Mouse (Mus musculus) stomach, embryonic 14.5 days (tissue): Measurements from ENCODE around the gene Ergic1. TPM values are rescaled to one million over a fixed set of nuclear protein-coding genes. Genes with fewer than 3 reads are reported as not detected.

Source experiments
- ATAC-seq: fragments of 200-750 bp; cut with Nextera tagmentation; 2 replicates; pipeline ENCODE4 v1.8.0; 2017; ENCODE audit warnings: low read depth, moderate TSS enrichment; ENCODE audit not compliant: insufficient number of reproducible peaks, insufficient read depth, low FRiP score
- H3K27ac ChIP-seq: fragments of 300-500 bp; sonication (generic); 2 replicates; pipeline ENCODE4 v1.5.1; 2014; ENCODE audit warnings: mild to moderate bottlenecking, low read length, moderate library complexity, mixed read lengths
- H3K27me3 ChIP-seq: fragments of 300-500 bp; sonication (generic); 2 replicates; pipeline ENCODE4 v1.6.1; 2014; ENCODE audit warnings: low read length, control low read depth, mixed read lengths; ENCODE audit not compliant: control insufficient read depth, insufficient read depth
- H3K36me3 ChIP-seq: fragments of 300-500 bp; sonication (generic); 2 replicates; pipeline ENCODE4 v1.6.1; 2014; ENCODE audit warnings: mild to moderate bottlenecking, control low read depth, low read length, moderate library complexity, mixed read lengths; ENCODE audit not compliant: control insufficient read depth, insufficient read depth
- H3K4me1 ChIP-seq: fragments of 300-500 bp; sonication (generic); 2 replicates; pipeline ENCODE4 v1.6.1; 2014; ENCODE audit warnings: low read length, control low read depth, mixed read lengths; ENCODE audit not compliant: control insufficient read depth, insufficient read depth
- H3K4me2 ChIP-seq: fragments of 300-500 bp; sonication (generic); replicated peaks from 2 replicates; pipeline ENCODE4 v1.6.1; 2014; ENCODE audit warnings: low read depth, low read length, control low read depth
- H3K4me3 ChIP-seq: fragments of 300-500 bp; sonication (generic); 2 replicates; pipeline ENCODE4 v1.5.1; 2014; ENCODE audit warnings: low read depth, low read length, control low read depth
- H3K9ac ChIP-seq: fragments of 300-500 bp; sonication (generic); replicated peaks from 2 replicates; pipeline ENCODE4 v1.6.1; 2014; ENCODE audit warnings: low read depth, mild to moderate bottlenecking, control low read depth, low read length, moderate library complexity, mixed read lengths
- H3K9me3 ChIP-seq: fragments of 300-500 bp; sonication (generic); 2 replicates; pipeline ENCODE4 v1.6.1; 2016; ENCODE audit warnings: low read depth, low read length, control low read depth; ENCODE audit not compliant: control insufficient read depth
- WGBS: fragments of 180-500 bp; shearing (Covaris S2); extraction: QIAGEN DNeasy Blood & Tissue Kit; methylation state at CpG from one replicate; pipeline ENCODE4 v1.1.7; 2014; 5-methylcytosine and 5-hydroxymethylcytosine counted together
- microRNA-seq: library from miRNA; unstranded; fragments of <30 nt; microRNA quantifications from one replicate; pipeline ENCODE4, GENCODE M21; 2016
- polyA plus RNA-seq: library from polyadenylated mRNA; unstranded; fragments of >200 nt; fragmentation: Nextera tagmentation; extraction: Ambion mirVana; gene quantifications from 2 replicates; pipeline ENCODE4 v1.2.1, GENCODE M21; 2014

Ergic1 gene
- polyA plus RNA-seq, 1 experiment from 2014 or later = 133 TPM

- Histone ChIP-seq H3K27ac (no peak overlapping the region), H3K27me3 (no peaks in the 10 kb centered on the region), H3K9me3 (no peaks in the 10 kb centered on the region), H3K36me3 (no peaks in the 10 kb centered on the region), H3K4me1 (peaks cover 10% of the 10 kb centered on the region; the same call in 1 of the 2 replicates), H3K4me2 (no peak overlapping the region), H3K4me3 (no peak overlapping the region), H3K9ac (no peak overlapping the region)
- ATAC-seq = no peak
- 57% methylated on average over 11 of the region's 11 CpGs for WGBS
Measured at GRCm38 (mm10) chr17:26705463-26706359, 144.4 kb downstream of the Ergic1 start.

Small RNAs within 50 kb of the gene (microRNA-seq; reads per million reads assigned to microRNA genes)
- not detected for gene Gm22420

Other genes with a start within 250 kb of the Ergic1 start
- 5.0 and 6.0 TPM in 2 replicates for gene Neurl1b, start 146.7 kb upstream of the Ergic1 start, polyA plus RNA-seq
- gene Dusp1, start 639 bp downstream of the Ergic1 start, polyA plus RNA-seq = 16.2 and 21.0 TPM in 2 replicates
- 179 and 183 TPM in 2 replicates for gene Atp6v0e, start 101.7 kb downstream of the Ergic1 start, polyA plus RNA-seq
- gene Crebrf, start 154.2 kb downstream of the Ergic1 start, polyA plus RNA-seq = 9.0 and 11.7 TPM in 2 replicates
- 49.8 and 53.6 TPM in 2 replicates for gene Bnip1, start 219.6 kb downstream of the Ergic1 start, polyA plus RNA-seq